Mouse (Mus musculus): Measurements from ENCODE around the gene D830030K20Rik. TPM values are rescaled to one million over a fixed set of nuclear protein-coding genes. Genes with fewer than 3 reads are reported as not detected.

D830030K20Rik gene
- polyA plus RNA-seq (2015; fragmentation: Nextera tagmentation; extraction: Ambion mirVana), result 8.7 and 12.1 TPM in 2 replicates

GRCm38 (mm10) chr14:3208272-3209152 is at the start of gene D830030K20Rik:
D830030K20Rik (plus strand) TSS chr14:3208488.

GRCm38 (mm10) chr14:3187955-3188354 is 20.3 kb upstream of the D830030K20Rik start, which contains the start of gene Gm5795:
Gm5795 (plus strand) TSS chr14:3188255.

Other genes starting within 250 kb of the D830030K20Rik start
- gene Gm2888, start 178.5 kb upstream of the D830030K20Rik start, polyA plus RNA-seq (2015; fragmentation: Nextera tagmentation; extraction: Ambion mirVana), result not detected in 2 replicates
- gene Gm2897, start 159.2 kb upstream of the D830030K20Rik start, polyA plus RNA-seq (2015; fragmentation: Nextera tagmentation; extraction: Ambion mirVana), result 3.1 and 3.2 TPM in 2 replicates
- not detected in 2 replicates for gene Gm10340, start 74.5 kb upstream of the D830030K20Rik start, polyA plus RNA-seq (2015; fragmentation: Nextera tagmentation; extraction: Ambion mirVana)
- not detected in 2 replicates for gene Gm5795, start 20.2 kb upstream of the D830030K20Rik start, polyA plus RNA-seq (2015; fragmentation: Nextera tagmentation; extraction: Ambion mirVana)
- gene Gm2956, start 124.1 kb downstream of the D830030K20Rik start, polyA plus RNA-seq (2015; fragmentation: Nextera tagmentation; extraction: Ambion mirVana), result 0.34 TPM in 1 of 2 replicates, not detected in the other
- gene Gm10413, start 186.6 kb downstream of the D830030K20Rik start, polyA plus RNA-seq (2015; fragmentation: Nextera tagmentation; extraction: Ambion mirVana), result not detected in 2 replicates
- 1.1 and 1.5 TPM in 2 replicates for gene Gm10409, start 204.1 kb downstream of the D830030K20Rik start, polyA plus RNA-seq (2015; fragmentation: Nextera tagmentation; extraction: Ambion mirVana)
- 1.0 and 1.3 TPM in 2 replicates for gene Gm3005, start 219.6 kb downstream of the D830030K20Rik start, polyA plus RNA-seq (2015; fragmentation: Nextera tagmentation; extraction: Ambion mirVana)
- gene Gm10408, start 240.9 kb downstream of the D830030K20Rik start, polyA plus RNA-seq (2015; fragmentation: Nextera tagmentation; extraction: Ambion mirVana), result not detected in 2 replicates